Mouse (Mus musculus) megakaryocyte-erythroid progenitor cell, adult 5-6 weeks (primary cell): Measurements from ENCODE around the gene Scnn1b. TPM values are rescaled to one million over a fixed set of nuclear protein-coding genes. Genes with fewer than 3 reads are reported as not detected.

Experiments
- ATAC-seq: replicated peaks from 2 replicates; pipeline ENCODE4 v1.8.0; 2016; ENCODE audit warnings: mild to moderate bottlenecking, inconsistent platforms; ENCODE audit not compliant: severe bottlenecking, poor library complexity, low FRiP score, low TSS enrichment
- total RNA-seq, 2 experiments: library from RNA; stranded (forward) in 1 of 2; stranded (reverse) in 1 of 2; fragments of 200-1000, 215-1000 nt in 1 of 2; fragments of >200 nt in 1 of 2; fragmentation: Nextera tagmentation in 1 of 2; gene quantifications; 2 replicates each; pipeline ENCODE4 v1.2.3; 2014 to 2017

The Scnn1b gene
- total RNA-seq, 2 experiments from 2014 or later: not detected

- ATAC-seq: no peak
Measured at GRCm38 (mm10) chr7:121902757-121903411, 38.0 kb downstream of the Scnn1b start.

- ATAC-seq: no peak
Measured at GRCm38 (mm10) chr7:121906879-121907278, 42.0 kb downstream of the Scnn1b start.

GRCm38 (mm10) chr7:121912250-121912649 lies 47.4 kb downstream of the Scnn1b start:
- ATAC-seq: no peak

GRCm38 (mm10) chr7:121913944-121914343 lies 49.1 kb downstream of the Scnn1b start:
- no peak; the same call in 1 of the 2 replicates for ATAC-seq

GRCm38 (mm10) chr7:121924361-121924760 lies 59.5 kb downstream of the Scnn1b start:
- no peak for ATAC-seq

- ATAC-seq: no peak
Measured at GRCm38 (mm10) chr7:121927882-121928281, 63.0 kb downstream of the Scnn1b start.

GRCm38 (mm10) chr7:121931246-121931645 lies 66.4 kb downstream of the Scnn1b start:
- no peak for ATAC-seq

GRCm38 (mm10) chr7:121933675-121934074 lies 68.8 kb downstream of the Scnn1b start:
- no peak for ATAC-seq

- ATAC-seq: no peak
Measured at GRCm38 (mm10) chr7:121934346-121934745, 69.5 kb downstream of the Scnn1b start.

GRCm38 (mm10) chr7:121935906-121936794 lies 71.3 kb downstream of the Scnn1b start:
- ATAC-seq: no peak

- ATAC-seq: no peak
Measured at GRCm38 (mm10) chr7:121936861-121937630, 72.2 kb downstream of the Scnn1b start.

GRCm38 (mm10) chr7:121938124-121938891 lies 73.5 kb downstream of the Scnn1b start:
- no peak for ATAC-seq

GRCm38 (mm10) chr7:121939244-121939643 lies 74.4 kb downstream of the Scnn1b start:
- ATAC-seq: no peak

- peak; percentile 90 for ATAC-seq
Measured at GRCm38 (mm10) chr7:121939729-121940128, 74.9 kb downstream of the Scnn1b start.

GRCm38 (mm10) chr7:121941016-121941415 lies 76.2 kb downstream of the Scnn1b start:
- no peak for ATAC-seq

GRCm38 (mm10) chr7:121941640-121942039 lies 76.8 kb downstream of the Scnn1b start:
- ATAC-seq: no peak

- no peak for ATAC-seq
Measured at GRCm38 (mm10) chr7:121942371-121942770, 77.5 kb downstream of the Scnn1b start.

- no peak for ATAC-seq
Measured at GRCm38 (mm10) chr7:121946196-121946595, 81.4 kb downstream of the Scnn1b start.

GRCm38 (mm10) chr7:121947513-121947912 lies 82.7 kb downstream of the Scnn1b start:
- no peak for ATAC-seq
